Mouse (Mus musculus) stomach, postnatal 0 days (tissue): Measurements from ENCODE around the gene Adcy9.

Experiments
- CTCF ChIP-seq: IDR thresholded peaks from 2 replicates; pipeline ENCODE4 v1.5.1; 2016; ENCODE audit warnings: antibody characterized with exemption, low read depth, mild to moderate bottlenecking, moderate library complexity
- EP300 ChIP-seq: optimal IDR thresholded peaks from 2 replicates; pipeline ENCODE3; 2016; ENCODE audit warnings: antibody characterized with exemption

DNA sequence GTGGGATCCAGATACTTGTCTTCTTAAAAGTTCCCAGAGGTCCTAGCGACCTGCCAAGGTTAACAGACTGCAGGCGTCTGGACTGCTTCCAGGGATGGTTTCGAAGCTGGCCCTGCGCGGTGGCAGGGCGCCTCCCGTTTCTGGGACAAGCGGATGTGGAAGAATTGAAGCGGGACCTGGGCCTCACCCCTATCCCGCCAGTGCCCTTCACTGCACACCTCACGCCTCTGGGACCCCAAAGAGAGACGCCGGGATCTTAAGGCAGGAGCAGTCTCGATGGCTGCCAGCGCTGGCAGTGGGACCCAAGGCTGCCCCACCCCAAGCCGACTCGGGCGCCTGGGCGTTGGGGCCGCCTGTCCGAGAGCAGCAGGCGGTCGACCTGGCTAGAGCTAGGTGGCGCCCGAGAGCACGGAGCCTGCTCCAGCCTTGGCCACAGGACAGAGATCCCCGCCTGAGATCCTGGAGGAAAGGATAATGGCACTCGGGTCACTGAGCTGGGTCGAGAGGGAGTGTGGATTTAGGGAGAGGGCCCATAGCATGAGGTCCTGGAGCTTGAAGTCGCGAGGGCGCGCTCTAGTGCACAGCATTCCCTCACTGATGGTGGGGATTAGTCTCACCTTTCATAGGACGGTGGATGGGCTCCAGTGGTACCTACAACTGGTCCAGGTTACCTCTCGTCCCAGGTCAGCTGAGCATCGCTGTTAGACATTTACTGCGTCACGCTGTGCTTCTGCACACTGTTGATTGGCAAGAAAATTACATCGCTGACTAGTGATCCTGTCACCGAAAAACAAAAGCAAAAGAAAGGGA lies 152.2 kb downstream of the Adcy9 start:
- TF ChIP-seq CTCF, result peak; percentile 97
- no peak for TF ChIP-seq EP300
